Mouse (Mus musculus): ENCODE data around the gene Acot8. TPM values are rescaled to one million over a fixed set of nuclear protein-coding genes. Genes with fewer than 3 reads are reported as not detected.

Gene Acot8
- polyA plus RNA-seq, 1 experiment: 36.5 TPM

GRCm38 (mm10) chr2:164784869-164785420, 19.7 kb downstream of the Acot8 start:
- no peak overlapping the region for H3K4me3 ChIP-seq (replicated peaks; ENCODE audit: control insufficient read depth, low read depth, low read length)
- no peak for TF ChIP-seq POLR2A (IDR thresholded peaks at IDR 0.05; ENCODE audit: borderline replicate concordance, control insufficient read depth, low read depth, low read length)
- no peak for TF ChIP-seq CTCF (IDR thresholded peaks at IDR 0.05; ENCODE audit: control insufficient read depth, insufficient read depth, low read length)
- 6% methylated on average over 7 of the region's 7 CpGs for WGBS
- no peak overlapping the region for H3K27ac ChIP-seq (ENCODE audit: control insufficient read depth, insufficient read depth, low read depth, low read length, poor library complexity)
- H3K4me1 ChIP-seq (ENCODE audit: control insufficient read depth, insufficient read depth, low read length): peaks cover 4% of the 10 kb centered on the region

- 73% methylated on average over 7 of the region's 7 CpGs for WGBS
Observed at GRCm38 (mm10) chr2:164783926-164784581, 20.6 kb downstream of the Acot8 start.

GRCm38 (mm10) chr2:164781876-164782275, 22.8 kb downstream of the Acot8 start:
- no peak overlapping the region for H3K27ac ChIP-seq (ENCODE audit: control insufficient read depth, insufficient read depth, low read depth, low read length, poor library complexity)
- WGBS: 80% methylated on average over 4 of the region's 4 CpGs
- TF ChIP-seq POLR2A (IDR thresholded peaks at IDR 0.05; ENCODE audit: borderline replicate concordance, control insufficient read depth, low read depth, low read length) (no peak), CTCF (IDR thresholded peaks at IDR 0.05; ENCODE audit: control insufficient read depth, insufficient read depth, low read length) (no peak)
- H3K4me1 ChIP-seq (ENCODE audit: control insufficient read depth, insufficient read depth, low read length): peaks cover 3% of the 10 kb centered on the region
- H3K4me3 ChIP-seq (replicated peaks; ENCODE audit: control insufficient read depth, low read depth, low read length): no peak overlapping the region

More at GRCm38 (mm10) chr2:164783926-164784581, 20.6 kb downstream of the Acot8 start:
- peaks cover 4% of the 10 kb centered on the region for H3K4me1 ChIP-seq (ENCODE audit: control insufficient read depth, insufficient read depth, low read length)
- no peak overlapping the region for H3K4me3 ChIP-seq (replicated peaks; ENCODE audit: control insufficient read depth, low read depth, low read length)
- TF ChIP-seq CTCF (IDR thresholded peaks at IDR 0.05; ENCODE audit: control insufficient read depth, insufficient read depth, low read length) (no peak), POLR2A (IDR thresholded peaks at IDR 0.05; ENCODE audit: borderline replicate concordance, control insufficient read depth, low read depth, low read length) (no peak)
- H3K27ac ChIP-seq (ENCODE audit: control insufficient read depth, insufficient read depth, low read depth, low read length, poor library complexity): no peak overlapping the region

- H3K4me1 ChIP-seq (ENCODE audit: control insufficient read depth, insufficient read depth, low read length): no peaks in the 10 kb centered on the region
- WGBS: 82% methylated on average over 8 of the region's 8 CpGs
- no peak within 1 kb of the TSS for H3K4me3 ChIP-seq (replicated peaks; ENCODE audit: control insufficient read depth, low read depth, low read length)
- TF ChIP-seq POLR2A (IDR thresholded peaks at IDR 0.05; ENCODE audit: borderline replicate concordance, control insufficient read depth, low read depth, low read length) (no peak), CTCF (IDR thresholded peaks at IDR 0.05; ENCODE audit: control insufficient read depth, insufficient read depth, low read length) (no peak)
- H3K27ac ChIP-seq (ENCODE audit: control insufficient read depth, insufficient read depth, low read depth, low read length, poor library complexity): no peak within 1 kb of the TSS
Observed at GRCm38 (mm10) chr2:164779481-164780086, 25.1 kb downstream of the Acot8 start, which contains the start of gene Tnnc2. TSS of gene Tnnc2 (minus strand) at chr2:164779967.

- TF ChIP-seq POLR2A (IDR thresholded peaks at IDR 0.05; ENCODE audit: borderline replicate concordance, control insufficient read depth, low read depth, low read length) (no peak), CTCF (IDR thresholded peaks at IDR 0.05; ENCODE audit: control insufficient read depth, insufficient read depth, low read length) (no peak)
Observed at GRCm38 (mm10) chr2:164778809-164779208, 25.9 kb downstream of the Acot8 start.

GRCm38 (mm10) chr2:164778015-164778287, 26.7 kb downstream of the Acot8 start:
- no peak overlapping the region for H3K27ac ChIP-seq (ENCODE audit: control insufficient read depth, insufficient read depth, low read depth, low read length, poor library complexity)
- no peak for TF ChIP-seq CTCF (IDR thresholded peaks at IDR 0.05; ENCODE audit: control insufficient read depth, insufficient read depth, low read length)
- TF ChIP-seq POLR2A (IDR thresholded peaks at IDR 0.05; ENCODE audit: borderline replicate concordance, control insufficient read depth, low read depth, low read length): no peak
- WGBS: 83% methylated on average over 11 of the region's 11 CpGs
- H3K4me3 ChIP-seq (replicated peaks; ENCODE audit: control insufficient read depth, low read depth, low read length): no peak overlapping the region
- no peaks in the 10 kb centered on the region for H3K4me1 ChIP-seq (ENCODE audit: control insufficient read depth, insufficient read depth, low read length)

More at GRCm38 (mm10) chr2:164778809-164779208, 25.9 kb downstream of the Acot8 start:
- WGBS: 77% methylated on average over 7 of the region's 7 CpGs
- Histone ChIP-seq H3K4me3 (replicated peaks; ENCODE audit: control insufficient read depth, low read depth, low read length) (no peak overlapping the region), H3K4me1 (ENCODE audit: control insufficient read depth, insufficient read depth, low read length) (no peaks in the 10 kb centered on the region), H3K27ac (ENCODE audit: control insufficient read depth, insufficient read depth, low read depth, low read length, poor library complexity) (no peak overlapping the region)

- TF ChIP-seq CTCF (IDR thresholded peaks at IDR 0.05; ENCODE audit: control insufficient read depth, insufficient read depth, low read length) (no peak), POLR2A (IDR thresholded peaks at IDR 0.05; ENCODE audit: borderline replicate concordance, control insufficient read depth, low read depth, low read length) (no peak)
- Histone ChIP-seq H3K27ac (ENCODE audit: control insufficient read depth, insufficient read depth, low read depth, low read length, poor library complexity) (no peak overlapping the region), H3K4me3 (replicated peaks; ENCODE audit: control insufficient read depth, low read depth, low read length) (no peak overlapping the region), H3K4me1 (ENCODE audit: control insufficient read depth, insufficient read depth, low read length) (no peaks in the 10 kb centered on the region)
- WGBS: 77% methylated on average over 30 of the region's 30 CpGs
Observed at GRCm38 (mm10) chr2:164777246-164778014, 27.3 kb downstream of the Acot8 start.

- TF ChIP-seq POLR2A (IDR thresholded peaks at IDR 0.05; ENCODE audit: borderline replicate concordance, control insufficient read depth, low read depth, low read length): no peak
- TF ChIP-seq CTCF (IDR thresholded peaks at IDR 0.05; ENCODE audit: control insufficient read depth, insufficient read depth, low read length): no peak
- H3K4me1 ChIP-seq (ENCODE audit: control insufficient read depth, insufficient read depth, low read length): no peaks in the 10 kb centered on the region
- WGBS: 68% methylated on average over 17 of the region's 17 CpGs
- no peak overlapping the region for H3K27ac ChIP-seq (ENCODE audit: control insufficient read depth, insufficient read depth, low read depth, low read length, poor library complexity)
- H3K4me3 ChIP-seq (replicated peaks; ENCODE audit: control insufficient read depth, low read depth, low read length): no peak overlapping the region
Observed at GRCm38 (mm10) chr2:164776801-164777200, 27.9 kb downstream of the Acot8 start.
